Mouse (Mus musculus) cerebellum, adult 2 months (tissue): ENCODE measurements around the gene Dapk1.

ENCODE experiments used
- CTCF ChIP-seq: fragments of 200-500 bp; IDR thresholded peaks from 2 replicates; pipeline ENCODE4 v1.5.1; 2011; ENCODE audit warnings: low read depth, mild to moderate bottlenecking, control low read depth, low read length, moderate library complexity, borderline replicate concordance; ENCODE audit not compliant: insufficient read depth
- POLR2A ChIP-seq: fragments of 200-500 bp; IDR thresholded peaks from 2 replicates; pipeline ENCODE4 v1.6.1; 2011; ENCODE audit warnings: low read length, control low read depth, borderline replicate concordance; ENCODE audit not compliant: insufficient read depth

- TF ChIP-seq CTCF (no peak), POLR2A (no peak)
Observed at GRCm38 (mm10) chr13:60709136-60709535, 107.4 kb downstream of the Dapk1 start.
